In genomic region chr6:95484183-95484818, GRCm38 (mm10) we compare ENCODE assay signal across 7 mouse cellular contexts.
A peak's percentile ranks its signal among the peaks of the same experiment; 100 is the strongest.
DNase-seq lines count a peak whose midpoint lies in the region; ATAC-seq and TF ChIP-seq lines count a peak whose summit lies in the region.

No protein-coding gene starts in this region.

- TF ChIP-seq POLR2A in MEL (IDR thresholded peaks at IDR 0.05; ENCODE audit: control insufficient read depth in 1 of 2, insufficient read depth in 1 of 2, low read depth in 1 of 2, low read length in 2 of 2, poor library complexity in 1 of 2) = no peak

- peak; percentile 63; the same call in 1 of the 2 replicates for ATAC-seq in forebrain, embryonic 11.5 days (replicated peaks; ENCODE audit: low FRiP score)
- peak; percentile 73; the same call in 1 of the 2 replicates for ATAC-seq in hindbrain, embryonic 14.5 days (ENCODE audit: low FRiP score)
- ATAC-seq in midbrain, embryonic 11.5 days (ENCODE audit: low FRiP score) = peak; percentile 78
- ATAC-seq in stomach, embryonic 15.5 days (ENCODE audit: insufficient read depth, low FRiP score, low read depth) = peak; percentile 39; the same call in 1 of the 2 replicates

- TF ChIP-seq EP300 in MEL (IDR thresholded peaks at IDR 0.05; ENCODE audit: low read depth in 1 of 2, low read length in 2 of 2) = no peak

- H3K9me3 ChIP-seq in MEL (replicated peaks; ENCODE audit: insufficient read depth, low read length) = no peaks in the 10 kb centered on the region
- no peaks in the 10 kb centered on the region for H3K9me3 ChIP-seq in forebrain, embryonic 11.5 days (ENCODE audit: control insufficient read depth, low read length)
- H3K9me3 ChIP-seq in hindbrain, embryonic 14.5 days (ENCODE audit: control insufficient read depth, low read length) = no peaks in the 10 kb centered on the region
- no peaks in the 10 kb centered on the region for H3K9me3 ChIP-seq in midbrain, embryonic 11.5 days (ENCODE audit: control insufficient read depth, low read length)
- no peaks in the 10 kb centered on the region for H3K9me3 ChIP-seq in stomach, embryonic 15.5 days

- no peaks in the 10 kb centered on the region for H3K79me2 ChIP-seq in MEL (ENCODE audit: control insufficient read depth, insufficient read depth, low read length, poor library complexity)

- H3K9ac ChIP-seq in MEL (ENCODE audit: control insufficient read depth, low read depth, low read length, poor library complexity, severe bottlenecking) = no peak overlapping the region
- no peak overlapping the region for H3K9ac ChIP-seq in forebrain, embryonic 11.5 days (ENCODE audit: low read length)
- no peak overlapping the region for H3K9ac ChIP-seq in hindbrain, embryonic 14.5 days
- no peak overlapping the region for H3K9ac ChIP-seq in midbrain, embryonic 11.5 days (ENCODE audit: low read length)
- H3K9ac ChIP-seq in stomach, embryonic 15.5 days = no peak overlapping the region

- no peaks in the 10 kb centered on the region for H3K4me1 ChIP-seq in MEL (ENCODE audit: control insufficient read depth in 1 of 2, insufficient read depth in 2 of 2, low read length in 2 of 2)
- H3K4me1 ChIP-seq in forebrain, embryonic 11.5 days (replicated peaks; ENCODE audit: control insufficient read depth, insufficient read depth, low read length) = no peaks in the 10 kb centered on the region
- no peaks in the 10 kb centered on the region; the same call in 1 of the 2 replicates for H3K4me1 ChIP-seq in hindbrain, embryonic 14.5 days (replicated peaks; ENCODE audit: control insufficient read depth, insufficient read depth, low read length)
- H3K4me1 ChIP-seq in midbrain, embryonic 11.5 days (ENCODE audit: control insufficient read depth, insufficient read depth, low read length) = no peaks in the 10 kb centered on the region
- no peaks in the 10 kb centered on the region for H3K4me1 ChIP-seq in stomach, embryonic 15.5 days

- H3K4me3 ChIP-seq in MEL (ENCODE audit: control insufficient read depth in 1 of 2, insufficient read depth in 1 of 2, low read depth in 2 of 2, low read length in 2 of 2) = no peak overlapping the region
- no peak overlapping the region for H3K4me3 ChIP-seq in forebrain, embryonic 11.5 days (ENCODE audit: low read depth, low read length)
- H3K4me3 ChIP-seq in hindbrain, embryonic 14.5 days (replicated peaks; ENCODE audit: low read length) = no peak overlapping the region
- no peak overlapping the region for H3K4me3 ChIP-seq in midbrain, embryonic 11.5 days (ENCODE audit: low read depth, low read length)
- no peak overlapping the region for H3K4me3 ChIP-seq in stomach, embryonic 15.5 days (replicated peaks)

- peak; percentile 52 for TF ChIP-seq RAD21 in MEL (IDR thresholded peaks at IDR 0.05; ENCODE audit: low read depth, low read length)

- no peak overlapping the region for H3K4me2 ChIP-seq in forebrain, embryonic 11.5 days (ENCODE audit: low read depth, low read length, severe bottlenecking)
- H3K4me2 ChIP-seq in hindbrain, embryonic 14.5 days (replicated peaks) = no peak overlapping the region
- H3K4me2 ChIP-seq in midbrain, embryonic 11.5 days = no peak overlapping the region
- no peak overlapping the region for H3K4me2 ChIP-seq in stomach, embryonic 15.5 days

- H3K36me3 ChIP-seq in MEL (ENCODE audit: control insufficient read depth in 1 of 2, insufficient read depth in 2 of 2, low read length in 2 of 2) = no peaks in the 10 kb centered on the region
- no peaks in the 10 kb centered on the region; the same call in 1 of the 2 replicates for H3K36me3 ChIP-seq in forebrain, embryonic 11.5 days (ENCODE audit: control insufficient read depth, insufficient read depth, low read length)
- H3K36me3 ChIP-seq in hindbrain, embryonic 14.5 days (replicated peaks; ENCODE audit: control insufficient read depth, insufficient read depth) = no peaks in the 10 kb centered on the region
- no peaks in the 10 kb centered on the region for H3K36me3 ChIP-seq in midbrain, embryonic 11.5 days (ENCODE audit: control insufficient read depth, insufficient read depth, low read length)
- H3K36me3 ChIP-seq in stomach, embryonic 15.5 days = no peaks in the 10 kb centered on the region

- no peaks in the 10 kb centered on the region for H3K27me3 ChIP-seq in MEL (ENCODE audit: control insufficient read depth in 1 of 2, insufficient read depth in 2 of 2, low read length in 2 of 2)
- H3K27me3 ChIP-seq in forebrain, embryonic 11.5 days (ENCODE audit: control insufficient read depth, insufficient read depth, low read length) = no peaks in the 10 kb centered on the region
- no peaks in the 10 kb centered on the region for H3K27me3 ChIP-seq in hindbrain, embryonic 14.5 days (ENCODE audit: control insufficient read depth, insufficient read depth, low read length)
- no peaks in the 10 kb centered on the region for H3K27me3 ChIP-seq in midbrain, embryonic 11.5 days (ENCODE audit: control insufficient read depth, insufficient read depth, low read length)
- no peaks in the 10 kb centered on the region for H3K27me3 ChIP-seq in stomach, embryonic 15.5 days (replicated peaks)

- peak in 2 of 3 experiments; percentile 1 to 45; a peak in 2 of 6 replicates for TF ChIP-seq CTCF in MEL (IDR thresholded peaks at IDR 0.05 in 2 of 3, conservative IDR thresholded peaks at IDR 0.05 in 1 of 3; ENCODE audit: control insufficient read depth in 1 of 3, insufficient read depth in 1 of 3, low read depth in 2 of 3, low read length in 3 of 3, poor library complexity in 1 of 3, severe bottlenecking in 1 of 3)

- peak; percentile 28 for DNase-seq in MEL (ENCODE audit: low read depth, low spot score)
- DNase-seq in adrenal gland, adult 2 months = peak; percentile 34
- peak; percentile 64 for DNase-seq in forebrain, embryonic 11.5 days (ENCODE audit: low spot score)
- DNase-seq in hindbrain, embryonic 14.5 days (ENCODE audit: low spot score) = peak; percentile 85
- peak; percentile 71 for DNase-seq in layer of hippocampus, adult 9-11 months
- DNase-seq in midbrain, embryonic 11.5 days (ENCODE audit: low spot score, missing footprints) = peak; percentile 86

- 64% methylated on average over 7 of the region's 7 CpGs for WGBS in forebrain, embryonic 11.5 days
- WGBS in hindbrain, embryonic 14.5 days = 50% methylated on average over 7 of the region's 7 CpGs
- 62% methylated on average over 7 of the region's 7 CpGs for WGBS in midbrain, embryonic 11.5 days
- 61% methylated on average over 7 of the region's 7 CpGs for WGBS in stomach, embryonic 15.5 days

- no peak overlapping the region for H3K27ac ChIP-seq in MEL (ENCODE audit: control insufficient read depth, low read depth, low read length)
- H3K27ac ChIP-seq in forebrain, embryonic 11.5 days (ENCODE audit: low read depth, low read length) = no peak overlapping the region
- H3K27ac ChIP-seq in hindbrain, embryonic 14.5 days = no peak overlapping the region
- H3K27ac ChIP-seq in midbrain, embryonic 11.5 days (ENCODE audit: low read depth, low read length) = no peak overlapping the region
- H3K27ac ChIP-seq in stomach, embryonic 15.5 days = no peak overlapping the region

TF ChIP-seq in MEL, 35 proteins besides CTCF, POLR2A, EP300 and RAD21:
- TF ChIP-seq SMC3 (IDR thresholded peaks at IDR 0.05; ENCODE audit: low read depth, low read length) (peak; percentile 51), NELFE (IDR thresholded peaks at IDR 0.05; ENCODE audit: low read depth, low read length) (no peak), E2F4 (IDR thresholded peaks at IDR 0.05; ENCODE audit: borderline replicate concordance, low read depth, low read length) (no peak)

Comparison
In these comparisons a context has a peak if more than half of its experiments do, and no peak if none do; other contexts are left out.
1. DNase-seq: peak in every context shown above with its lines; median percentile 86 in midbrain, embryonic 11.5 days; 85 in hindbrain, embryonic 14.5 days; 71 in layer of hippocampus, adult 9-11 months; 64 in forebrain, embryonic 11.5 days; 34 in adrenal gland, adult 2 months; 28 in MEL.